Mouse (Mus musculus): ENCODE measurements around the gene Zbtb16. TPM values are rescaled to one million over a fixed set of nuclear protein-coding genes. Genes with fewer than 3 reads are reported as not detected.

The Zbtb16 gene
- polyA plus RNA-seq, 1 experiment from 2014 or later = 3.0 TPM

- whole genome bisulfite sequencing = 43% methylated on average over 1 of the region's 1 CpGs
- H3K9me3 ChIP-seq (replicated peaks; ENCODE audit: control insufficient read depth, low read length) = no peaks in the 10 kb centered on the region
- no peak overlapping the region for H3K4me3 ChIP-seq (ENCODE audit: low read depth, low read length)
- H3K27me3 ChIP-seq (ENCODE audit: control insufficient read depth, insufficient read depth, low read length) = no peaks in the 10 kb centered on the region
- DNase-seq (ENCODE audit: low spot score) (no peak), ATAC-seq (replicated peaks; ENCODE audit: insufficient number of reproducible peaks, low FRiP score, low TSS enrichment, low read depth) (no peak)
- H3K36me3 ChIP-seq (replicated peaks; ENCODE audit: control insufficient read depth, insufficient read depth, low read depth, low read length) = no peaks in the 10 kb centered on the region
- peaks cover 3% of the 10 kb centered on the region for H3K4me1 ChIP-seq (ENCODE audit: control insufficient read depth, insufficient read depth, low read length)
- no peak overlapping the region for H3K4me2 ChIP-seq (ENCODE audit: low read depth, low read length)
- no peak overlapping the region for H3K9ac ChIP-seq (replicated peaks; ENCODE audit: low read length)
- no peak overlapping the region for H3K27ac ChIP-seq (replicated peaks; ENCODE audit: low read depth, low read length)
These were observed 48.7 kb downstream of the Zbtb16 start for GRCm38 (mm10) chr9:48787321-48787720.

DNA sequence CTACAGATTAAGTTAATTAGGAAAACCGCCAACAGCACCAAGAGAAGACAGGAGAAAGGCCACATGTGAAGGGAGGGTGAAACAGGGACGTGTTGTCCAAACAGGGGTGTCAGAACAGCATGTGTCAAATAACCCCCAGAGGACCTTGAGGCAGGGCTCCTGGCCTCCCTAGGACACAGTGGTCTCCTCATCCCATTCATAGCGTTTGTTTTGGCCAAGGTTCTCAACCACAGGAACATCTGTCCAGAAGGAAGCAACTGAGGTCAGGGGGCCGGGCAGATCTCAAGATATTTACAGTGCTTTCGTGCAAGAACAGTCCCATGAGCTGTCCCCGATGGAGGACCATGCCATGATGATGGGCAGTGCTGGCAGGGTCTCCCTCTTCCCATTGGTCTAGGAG, 49.2 kb downstream of the Zbtb16 start:
- ATAC-seq (replicated peaks; ENCODE audit: insufficient number of reproducible peaks, low FRiP score, low TSS enrichment, low read depth) (no peak), DNase-seq (ENCODE audit: low spot score) (no peak)
- Histone ChIP-seq H3K9ac (replicated peaks; ENCODE audit: low read length) (no peak overlapping the region), H3K36me3 (replicated peaks; ENCODE audit: control insufficient read depth, insufficient read depth, low read depth, low read length) (no peaks in the 10 kb centered on the region), H3K27ac (replicated peaks; ENCODE audit: low read depth, low read length) (no peak overlapping the region), H3K4me3 (ENCODE audit: low read depth, low read length) (no peak overlapping the region), H3K9me3 (replicated peaks; ENCODE audit: control insufficient read depth, low read length) (no peaks in the 10 kb centered on the region), H3K27me3 (ENCODE audit: control insufficient read depth, insufficient read depth, low read length) (no peaks in the 10 kb centered on the region), H3K4me1 (ENCODE audit: control insufficient read depth, insufficient read depth, low read length) (peaks cover 3% of the 10 kb centered on the region), H3K4me2 (ENCODE audit: low read depth, low read length) (no peak overlapping the region)
- WGBS = 37% methylated on average over 6 of the region's 6 CpGs

DNA sequence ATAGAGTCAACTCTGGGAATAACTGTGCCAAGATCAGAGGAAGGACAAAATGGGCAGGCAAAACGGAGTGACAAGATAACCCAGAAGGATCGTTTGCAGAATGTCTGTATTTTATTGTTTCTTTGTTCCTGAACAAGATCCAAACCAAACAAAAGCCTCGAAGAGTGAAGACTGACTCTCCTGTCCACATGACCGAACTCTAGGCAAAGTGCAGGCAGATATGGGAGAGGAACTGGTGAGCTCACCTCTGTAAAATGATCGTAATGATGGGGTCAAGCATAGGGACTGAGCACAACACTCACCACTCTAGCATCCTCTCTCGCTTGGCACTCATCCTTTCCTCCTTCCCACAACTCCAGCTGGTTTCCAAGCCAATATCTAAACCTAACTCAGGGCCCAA, 51.1 kb downstream of the Zbtb16 start:
- ATAC-seq (replicated peaks; ENCODE audit: insufficient number of reproducible peaks, low FRiP score, low TSS enrichment, low read depth) = no peak

DNA sequence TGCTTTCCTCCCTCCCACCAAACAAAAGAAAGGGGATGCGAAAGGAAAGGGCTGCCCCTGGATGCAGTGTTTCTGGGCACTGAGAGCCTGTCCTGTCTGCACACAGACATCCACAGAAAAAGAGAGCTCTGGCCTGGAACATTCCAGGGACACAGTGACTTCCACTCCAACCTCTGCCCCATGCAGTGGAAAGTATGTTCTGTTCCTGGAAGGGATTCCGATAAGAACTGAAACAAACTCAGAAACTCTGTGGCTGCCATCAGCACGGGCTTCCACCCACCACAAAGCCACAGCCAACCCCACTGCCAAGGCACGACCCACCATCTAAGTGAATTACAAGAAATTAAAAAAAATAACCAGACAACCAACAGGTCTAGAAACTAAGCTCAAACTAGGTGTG, 52.7 kb downstream of the Zbtb16 start:
- Histone ChIP-seq H3K4me2 (ENCODE audit: low read depth, low read length) (no peak overlapping the region), H3K9ac (replicated peaks; ENCODE audit: low read length) (no peak overlapping the region), H3K4me1 (ENCODE audit: control insufficient read depth, insufficient read depth, low read length) (peaks cover 3% of the 10 kb centered on the region), H3K27ac (replicated peaks; ENCODE audit: low read depth, low read length) (no peak overlapping the region), H3K27me3 (ENCODE audit: control insufficient read depth, insufficient read depth, low read length) (no peaks in the 10 kb centered on the region), H3K9me3 (replicated peaks; ENCODE audit: control insufficient read depth, low read length) (no peaks in the 10 kb centered on the region), H3K4me3 (ENCODE audit: low read depth, low read length) (no peak overlapping the region), H3K36me3 (replicated peaks; ENCODE audit: control insufficient read depth, insufficient read depth, low read depth, low read length) (no peaks in the 10 kb centered on the region)
- ATAC-seq (replicated peaks; ENCODE audit: insufficient number of reproducible peaks, low FRiP score, low TSS enrichment, low read depth) (no peak), DNase-seq (ENCODE audit: low spot score) (no peak)
- WGBS = 70% methylated on average over 4 of the region's 4 CpGs

More for the DNA sequence above, 51.1 kb downstream of the Zbtb16 start:
- Histone ChIP-seq H3K27me3 (ENCODE audit: control insufficient read depth, insufficient read depth, low read length) (no peaks in the 10 kb centered on the region), H3K9ac (replicated peaks; ENCODE audit: low read length) (no peak overlapping the region), H3K36me3 (replicated peaks; ENCODE audit: control insufficient read depth, insufficient read depth, low read depth, low read length) (no peaks in the 10 kb centered on the region), H3K27ac (replicated peaks; ENCODE audit: low read depth, low read length) (no peak overlapping the region), H3K4me1 (ENCODE audit: control insufficient read depth, insufficient read depth, low read length) (peaks cover 3% of the 10 kb centered on the region), H3K4me3 (ENCODE audit: low read depth, low read length) (no peak overlapping the region), H3K9me3 (replicated peaks; ENCODE audit: control insufficient read depth, low read length) (no peaks in the 10 kb centered on the region), H3K4me2 (ENCODE audit: low read depth, low read length) (no peak overlapping the region)
- DNase-seq (ENCODE audit: low spot score) = no peak
- 80% methylated on average over 6 of the region's 6 CpGs for WGBS

DNA sequence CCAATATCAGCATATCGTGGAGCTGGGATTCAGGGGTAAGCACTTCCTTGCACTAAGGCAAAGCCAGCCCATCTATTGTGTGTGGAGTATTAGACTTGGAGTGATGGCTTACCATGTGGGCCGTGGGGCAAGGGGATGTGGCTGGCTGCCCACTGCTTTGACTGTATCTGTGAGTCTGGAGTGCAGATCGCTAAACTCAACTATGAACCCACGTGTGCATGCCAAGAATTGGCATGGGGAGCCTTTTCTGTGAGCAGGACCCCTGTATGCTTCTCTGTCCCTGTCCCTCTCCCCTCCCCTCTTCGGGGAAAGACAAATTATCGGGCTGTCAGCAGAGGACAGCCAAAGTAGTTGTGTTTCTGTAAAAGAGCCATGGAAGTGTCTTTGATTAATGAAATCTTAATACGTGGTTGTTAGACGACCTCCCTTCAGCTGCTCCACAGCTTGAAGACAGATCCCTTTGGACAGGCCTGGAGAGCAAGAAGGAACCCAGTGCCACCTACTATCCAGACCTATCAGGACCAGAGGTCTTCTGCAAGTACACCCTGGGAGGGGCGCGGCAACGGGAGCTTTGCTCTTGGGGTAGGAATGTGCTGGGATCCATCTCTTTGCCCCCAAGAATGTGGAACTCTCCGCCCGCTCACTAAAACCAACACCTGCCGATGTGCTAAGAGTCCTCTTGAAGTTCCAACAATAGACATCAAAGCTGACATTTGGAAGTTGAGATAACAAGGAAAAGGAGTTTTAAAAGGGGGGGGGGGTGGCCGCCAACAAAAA, 53.5 kb downstream of the Zbtb16 start:
- no peak overlapping the region for H3K4me3 ChIP-seq (ENCODE audit: low read depth, low read length)
- no peak overlapping the region for H3K27ac ChIP-seq (replicated peaks; ENCODE audit: low read depth, low read length)
- peaks cover 3% of the 10 kb centered on the region for H3K4me1 ChIP-seq (ENCODE audit: control insufficient read depth, insufficient read depth, low read length)
- DNase-seq (ENCODE audit: low spot score) (no peak), ATAC-seq (replicated peaks; ENCODE audit: insufficient number of reproducible peaks, low FRiP score, low TSS enrichment, low read depth) (no peak)
- H3K9ac ChIP-seq (replicated peaks; ENCODE audit: low read length) = no peak overlapping the region
- no peaks in the 10 kb centered on the region for H3K36me3 ChIP-seq (replicated peaks; ENCODE audit: control insufficient read depth, insufficient read depth, low read depth, low read length)
- H3K4me2 ChIP-seq (ENCODE audit: low read depth, low read length) = no peak overlapping the region
- 56% methylated on average over 15 of the region's 15 CpGs for WGBS
- no peaks in the 10 kb centered on the region for H3K9me3 ChIP-seq (replicated peaks; ENCODE audit: control insufficient read depth, low read length)
- H3K27me3 ChIP-seq (ENCODE audit: control insufficient read depth, insufficient read depth, low read length) = no peaks in the 10 kb centered on the region

GRCm38 (mm10) chr9:48776268-48776667, 59.8 kb downstream of the Zbtb16 start:
- H3K27ac ChIP-seq (replicated peaks; ENCODE audit: low read depth, low read length) = no peak overlapping the region

GRCm38 (mm10) chr9:48775561-48775960, 60.5 kb downstream of the Zbtb16 start:
- Histone ChIP-seq H3K36me3 (replicated peaks; ENCODE audit: control insufficient read depth, insufficient read depth, low read depth, low read length) (no peaks in the 10 kb centered on the region), H3K9ac (replicated peaks; ENCODE audit: low read length) (no peak overlapping the region), H3K27me3 (ENCODE audit: control insufficient read depth, insufficient read depth, low read length) (no peaks in the 10 kb centered on the region), H3K27ac (replicated peaks; ENCODE audit: low read depth, low read length) (no peak overlapping the region), H3K4me1 (ENCODE audit: control insufficient read depth, insufficient read depth, low read length) (no peaks in the 10 kb centered on the region), H3K4me3 (ENCODE audit: low read depth, low read length) (no peak overlapping the region), H3K9me3 (replicated peaks; ENCODE audit: control insufficient read depth, low read length) (no peaks in the 10 kb centered on the region), H3K4me2 (ENCODE audit: low read depth, low read length) (no peak overlapping the region)
- no peak for ATAC-seq (replicated peaks; ENCODE audit: insufficient number of reproducible peaks, low FRiP score, low TSS enrichment, low read depth)
- WGBS = 74% methylated on average over 2 of the region's 2 CpGs
- DNase-seq (ENCODE audit: low spot score) = no peak

More at GRCm38 (mm10) chr9:48776268-48776667, 59.8 kb downstream of the Zbtb16 start:
- no peaks in the 10 kb centered on the region for H3K4me1 ChIP-seq (ENCODE audit: control insufficient read depth, insufficient read depth, low read length)
- H3K4me3 ChIP-seq (ENCODE audit: low read depth, low read length) = no peak overlapping the region
- H3K9me3 ChIP-seq (replicated peaks; ENCODE audit: control insufficient read depth, low read length) = no peaks in the 10 kb centered on the region
- 94% methylated on average over 7 of the region's 7 CpGs for WGBS
- no peak for ATAC-seq (replicated peaks; ENCODE audit: insufficient number of reproducible peaks, low FRiP score, low TSS enrichment, low read depth)
- no peaks in the 10 kb centered on the region for H3K36me3 ChIP-seq (replicated peaks; ENCODE audit: control insufficient read depth, insufficient read depth, low read depth, low read length)
- no peaks in the 10 kb centered on the region for H3K27me3 ChIP-seq (ENCODE audit: control insufficient read depth, insufficient read depth, low read length)
- H3K4me2 ChIP-seq (ENCODE audit: low read depth, low read length) = no peak overlapping the region
- no peak overlapping the region for H3K9ac ChIP-seq (replicated peaks; ENCODE audit: low read length)
- no peak for DNase-seq (ENCODE audit: low spot score)

DNA sequence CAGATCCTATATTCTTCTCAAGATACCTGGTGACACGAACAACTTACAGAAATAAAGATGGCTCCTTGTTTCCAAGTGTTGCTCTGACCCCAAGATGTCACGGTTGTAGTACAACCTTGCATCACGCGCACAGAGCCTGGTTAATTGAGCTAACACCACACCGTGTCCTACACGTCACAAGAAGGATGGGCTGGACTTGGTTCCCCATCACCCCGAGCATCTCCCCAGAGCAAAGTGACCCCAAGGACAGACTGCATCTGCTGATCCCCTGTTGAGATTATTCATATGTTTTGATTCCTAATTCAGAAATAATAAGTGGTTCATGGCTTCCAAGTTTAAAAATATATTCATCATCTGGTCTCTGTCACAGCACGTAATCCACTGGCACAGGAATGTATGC, 62.3 kb downstream of the Zbtb16 start:
- Histone ChIP-seq H3K4me1 (ENCODE audit: control insufficient read depth, insufficient read depth, low read length) (no peaks in the 10 kb centered on the region; the same call in 1 of the 2 replicates), H3K9me3 (replicated peaks; ENCODE audit: control insufficient read depth, low read length) (no peaks in the 10 kb centered on the region), H3K27ac (replicated peaks; ENCODE audit: low read depth, low read length) (no peak overlapping the region), H3K9ac (replicated peaks; ENCODE audit: low read length) (no peak overlapping the region), H3K36me3 (replicated peaks; ENCODE audit: control insufficient read depth, insufficient read depth, low read depth, low read length) (no peaks in the 10 kb centered on the region), H3K27me3 (ENCODE audit: control insufficient read depth, insufficient read depth, low read length) (no peaks in the 10 kb centered on the region), H3K4me3 (ENCODE audit: low read depth, low read length) (no peak overlapping the region), H3K4me2 (ENCODE audit: low read depth, low read length) (no peak overlapping the region)
- ATAC-seq (replicated peaks; ENCODE audit: insufficient number of reproducible peaks, low FRiP score, low TSS enrichment, low read depth) (no peak), DNase-seq (ENCODE audit: low spot score) (no peak)
- WGBS = 93% methylated on average over 8 of the region's 8 CpGs

Data from embryonic facial prominence, embryonic 11.5 days (tissue).